Mouse (Mus musculus): ENCODE measurements around the gene Eef2. TPM values are rescaled to one million over a fixed set of nuclear protein-coding genes. Genes with fewer than 3 reads are reported as not detected.

Gene Eef2
- polyA plus RNA-seq, 1 experiment from 2014 or later = 310 TPM

DNA sequence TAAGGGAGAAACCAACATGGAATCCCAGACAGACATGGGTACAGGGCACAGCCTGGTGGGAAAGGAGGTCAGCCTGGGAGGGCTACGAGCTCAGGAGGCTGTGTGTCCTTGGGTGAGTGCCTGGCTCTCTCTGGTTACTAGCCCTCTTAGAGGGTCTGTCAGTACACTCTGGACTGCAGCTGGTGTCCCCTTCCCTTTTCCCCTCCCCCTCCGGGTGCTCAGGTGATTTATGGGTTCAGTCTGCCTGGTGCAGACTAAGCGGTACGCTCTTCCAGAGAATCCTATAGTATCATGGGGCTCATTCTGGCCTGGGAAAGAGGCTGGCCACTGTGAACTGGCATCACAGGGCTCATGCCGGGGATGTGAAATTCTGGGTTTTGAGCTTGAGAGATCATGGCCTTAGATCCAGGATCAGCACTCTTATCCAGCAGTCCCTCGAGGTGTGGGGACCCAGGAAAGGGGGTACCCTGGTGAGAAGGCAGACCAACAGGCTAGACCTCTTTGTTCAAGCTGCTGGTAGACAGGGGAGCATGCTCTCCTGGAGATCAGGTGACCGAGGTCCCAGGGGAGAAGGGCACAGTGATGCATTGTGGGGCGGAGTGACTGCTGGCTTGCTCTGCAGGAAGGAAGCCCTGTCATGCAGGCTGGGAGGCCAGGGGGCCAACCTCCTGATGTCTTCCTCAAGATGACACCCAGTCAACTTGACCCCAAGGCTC lies 14.7 kb upstream of the Eef2 start:
- peak overlapping the region; percentile 11; the same call in 1 of the 2 replicates for H3K27ac ChIP-seq (ENCODE audit: low read depth)
- no peaks in the 10 kb centered on the region for H3K27me3 ChIP-seq (ENCODE audit: insufficient read depth, low read length)
- DNase-seq = peak; percentile 69
- no peaks in the 10 kb centered on the region for H3K9me3 ChIP-seq (ENCODE audit: low read length)
- H3K9ac ChIP-seq (replicated peaks) = no peak overlapping the region
- peaks cover 19% of the 10 kb centered on the region for H3K4me1 ChIP-seq (ENCODE audit: insufficient read depth)
- H3K4me3 ChIP-seq (ENCODE audit: low read depth, low read length) = no peak overlapping the region
- peaks cover 34% of the 10 kb centered on the region for H3K36me3 ChIP-seq (replicated peaks; ENCODE audit: insufficient read depth, low read length)
- ATAC-seq = peak; percentile 50
- WGBS (ENCODE audit: insufficient replicate concordance) = 70% methylated on average over 8 of the region's 8 CpGs
- H3K4me2 ChIP-seq (ENCODE audit: low read depth, low read length) = 0 out of 2 replicates have a peak overlapping the region, but pooled peaks have one; percentile 18
- TF ChIP-seq CTCF (IDR thresholded peaks at IDR 0.05; ENCODE audit: low read depth) (no peak), EP300 (IDR thresholded peaks at IDR 0.05; ENCODE audit: low read depth) (no peak)

DNA sequence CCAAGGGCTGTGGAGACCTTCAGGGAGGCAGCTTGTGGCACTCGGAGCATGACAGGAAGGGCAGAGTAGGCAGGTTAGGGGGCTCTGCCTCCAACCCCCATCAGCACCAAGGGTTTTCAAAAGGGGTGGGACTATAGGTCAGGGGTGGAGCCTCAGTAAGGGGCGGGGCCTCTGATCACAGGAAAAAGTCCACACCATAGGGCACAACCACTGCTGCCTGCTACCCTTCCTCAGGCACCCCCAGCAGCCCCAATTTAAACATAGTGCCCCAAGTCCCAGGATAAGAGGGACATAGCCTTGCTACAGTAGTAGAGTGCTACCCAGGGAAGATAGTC lies 14.1 kb upstream of the Eef2 start:
- H3K4me2 ChIP-seq (ENCODE audit: low read depth, low read length) = 0 out of 2 replicates have a peak overlapping the region, but pooled peaks have one; percentile 18
- no peaks in the 10 kb centered on the region for H3K9me3 ChIP-seq (ENCODE audit: low read length)
- WGBS (ENCODE audit: insufficient replicate concordance) = 16% methylated on average over 1 of the region's 2 CpGs
- 0 out of 2 replicates have a peak overlapping the region, but pooled peaks have one; percentile 11 for H3K27ac ChIP-seq (ENCODE audit: low read depth)
- ATAC-seq (peak; percentile 45), DNase-seq (no peak)
- TF ChIP-seq EP300 (IDR thresholded peaks at IDR 0.05; ENCODE audit: low read depth) (no peak), CTCF (IDR thresholded peaks at IDR 0.05; ENCODE audit: low read depth) (no peak)
- H3K36me3 ChIP-seq (replicated peaks; ENCODE audit: insufficient read depth, low read length) = peaks cover 28% of the 10 kb centered on the region
- H3K9ac ChIP-seq (replicated peaks) = 0 out of 2 replicates have a peak overlapping the region, but pooled peaks have one; percentile 21
- no peaks in the 10 kb centered on the region for H3K27me3 ChIP-seq (ENCODE audit: insufficient read depth, low read length)
- peaks cover 22% of the 10 kb centered on the region for H3K4me1 ChIP-seq (ENCODE audit: insufficient read depth)
- no peak overlapping the region for H3K4me3 ChIP-seq (ENCODE audit: low read depth, low read length)

DNA sequence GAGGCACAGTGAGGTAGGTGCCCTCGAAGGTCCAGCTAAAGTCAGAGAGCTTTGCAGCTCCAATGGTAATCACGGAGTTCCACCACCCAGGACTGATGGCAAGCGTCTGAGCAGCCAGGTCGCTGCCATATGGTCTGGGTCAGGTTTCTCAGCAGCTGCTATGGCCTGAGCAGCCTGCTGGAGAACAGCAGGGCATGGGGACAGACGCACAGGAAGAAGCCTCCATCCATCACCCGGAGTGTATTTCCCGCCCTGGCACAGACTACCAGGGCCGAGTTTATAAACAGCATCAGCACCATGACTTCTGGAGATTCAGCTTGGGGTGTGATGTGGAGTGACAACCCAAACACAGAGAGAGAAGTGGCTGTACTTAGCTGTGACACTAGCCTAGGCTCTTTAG lies 11.3 kb upstream of the Eef2 start:
- Histone ChIP-seq H3K36me3 (replicated peaks; ENCODE audit: insufficient read depth, low read length) (peaks cover 16% of the 10 kb centered on the region; the same call in 1 of the 2 replicates), H3K4me2 (ENCODE audit: low read depth, low read length) (no peak overlapping the region), H3K27ac (ENCODE audit: low read depth) (no peak overlapping the region), H3K27me3 (ENCODE audit: insufficient read depth, low read length) (no peaks in the 10 kb centered on the region), H3K4me3 (ENCODE audit: low read depth, low read length) (no peak overlapping the region), H3K9me3 (ENCODE audit: low read length) (no peaks in the 10 kb centered on the region), H3K4me1 (ENCODE audit: insufficient read depth) (peaks cover 30% of the 10 kb centered on the region), H3K9ac (replicated peaks) (no peak overlapping the region; the same call in 1 of the 2 replicates)
- WGBS (ENCODE audit: insufficient replicate concordance) = 80% methylated on average over 8 of the region's 8 CpGs
- ATAC-seq (no peak), DNase-seq (no peak)
- no peak for TF ChIP-seq CTCF (IDR thresholded peaks at IDR 0.05; ENCODE audit: low read depth)
- no peak for TF ChIP-seq EP300 (IDR thresholded peaks at IDR 0.05; ENCODE audit: low read depth)

DNA sequence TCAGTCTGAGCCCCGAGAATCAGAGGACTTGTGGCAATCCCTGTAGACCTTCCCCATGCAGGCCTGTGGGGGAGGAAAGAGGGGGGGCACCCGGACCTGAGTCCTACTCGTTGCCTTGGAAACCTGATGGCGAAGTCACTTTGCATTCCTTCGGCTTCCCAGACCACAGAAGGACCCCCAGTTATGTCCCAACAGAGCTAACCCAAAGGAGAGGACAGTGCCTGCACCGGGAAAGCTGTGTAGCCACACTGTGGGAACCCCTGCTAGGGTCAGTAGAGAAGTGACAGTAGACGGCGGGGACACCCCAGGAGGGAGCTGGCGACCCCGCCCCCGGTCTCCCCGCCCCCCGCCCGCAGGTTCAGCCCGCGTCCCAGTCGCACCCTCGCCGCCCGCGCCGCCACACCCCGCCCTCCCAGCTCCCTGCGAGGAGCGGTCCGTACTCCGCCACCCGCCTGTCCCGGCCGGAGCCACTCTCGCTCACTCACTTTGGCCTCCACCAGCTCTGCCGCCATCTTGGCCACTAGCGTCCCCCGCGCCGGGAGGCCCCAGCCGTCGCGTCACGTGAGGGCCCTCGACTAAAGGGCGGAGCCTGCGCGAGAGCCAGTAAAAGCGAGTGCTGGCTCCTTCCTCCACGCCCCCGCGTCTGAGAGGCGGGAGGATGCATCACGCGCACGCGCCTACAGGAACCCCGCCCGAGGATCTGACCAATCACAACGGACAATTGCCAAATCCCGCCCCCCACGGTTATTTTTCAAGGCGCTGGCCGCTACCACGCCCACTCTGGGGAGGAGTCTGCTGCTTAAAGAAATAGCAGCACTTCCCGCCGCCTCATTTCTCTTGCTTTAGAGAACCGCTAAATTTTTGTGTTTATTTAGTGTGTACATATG lies 9.0 kb upstream of the Eef2 start, which contains the start of gene Pias4:
Pias4 (minus strand) TSS at position 724 of the 887 bp plus-strand sequence.
- TF ChIP-seq EP300 (IDR thresholded peaks at IDR 0.05; ENCODE audit: low read depth) (no peak), CTCF (IDR thresholded peaks at IDR 0.05; ENCODE audit: low read depth) (no peak)
- H3K27ac ChIP-seq (ENCODE audit: low read depth) = peak within 1 kb of the TSS; percentile 88
- peak within 1 kb of the TSS; percentile 91 for H3K4me2 ChIP-seq (ENCODE audit: low read depth, low read length)
- H3K27me3 ChIP-seq (ENCODE audit: insufficient read depth, low read length) = no peaks in the 10 kb centered on the region
- no peaks in the 10 kb centered on the region for H3K9me3 ChIP-seq (ENCODE audit: low read length)
- peak; percentile 91 for ATAC-seq
- peak within 1 kb of the TSS; percentile 86 for H3K9ac ChIP-seq (replicated peaks)
- DNase-seq = peak; percentile 100
- H3K4me1 ChIP-seq (ENCODE audit: insufficient read depth) = peaks cover 20% of the 10 kb centered on the region
- peaks cover 11% of the 10 kb centered on the region; the same call in 1 of the 2 replicates for H3K36me3 ChIP-seq (replicated peaks; ENCODE audit: insufficient read depth, low read length)
- 2% methylated on average over 59 of the region's 64 CpGs for WGBS (ENCODE audit: insufficient replicate concordance)
- H3K4me3 ChIP-seq (ENCODE audit: low read depth, low read length) = peak within 1 kb of the TSS; percentile 83

DNA sequence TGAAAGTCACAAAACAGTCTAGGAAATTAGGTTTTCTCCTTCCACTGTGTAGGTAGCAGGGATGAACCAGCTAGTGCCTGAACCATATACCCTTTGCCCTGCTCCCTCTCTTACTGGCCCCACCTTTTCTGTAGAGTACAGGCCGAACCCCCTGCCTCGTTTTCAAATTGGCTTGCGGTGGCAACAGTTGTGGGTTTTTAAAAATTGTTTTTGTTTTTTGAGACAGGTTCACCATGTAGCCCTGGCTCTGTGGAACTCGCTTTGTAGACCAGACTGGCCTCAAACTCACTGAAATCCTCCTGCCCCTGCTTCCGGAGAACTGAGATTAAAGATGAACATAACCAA lies 8.4 kb upstream of the Eef2 start:
- peak overlapping the region; percentile 88 for H3K27ac ChIP-seq (ENCODE audit: low read depth)
- 6% methylated on average over 5 of the region's 5 CpGs for WGBS (ENCODE audit: insufficient replicate concordance)
- TF ChIP-seq CTCF (IDR thresholded peaks at IDR 0.05; ENCODE audit: low read depth) = no peak
- no peak for TF ChIP-seq EP300 (IDR thresholded peaks at IDR 0.05; ENCODE audit: low read depth)
- H3K9ac ChIP-seq (replicated peaks) = peak overlapping the region; percentile 41
- peak overlapping the region; percentile 91 for H3K4me2 ChIP-seq (ENCODE audit: low read depth, low read length)
- peak overlapping the region; percentile 83 for H3K4me3 ChIP-seq (ENCODE audit: low read depth, low read length)
- H3K4me1 ChIP-seq (ENCODE audit: insufficient read depth) = peaks cover 16% of the 10 kb centered on the region
- no peaks in the 10 kb centered on the region for H3K9me3 ChIP-seq (ENCODE audit: low read length)
- peak; percentile 59 for ATAC-seq
- H3K36me3 ChIP-seq (replicated peaks; ENCODE audit: insufficient read depth, low read length) = peaks cover 11% of the 10 kb centered on the region; the same call in 1 of the 2 replicates
- DNase-seq = peak; percentile 61
- no peaks in the 10 kb centered on the region for H3K27me3 ChIP-seq (ENCODE audit: insufficient read depth, low read length)

Data from liver, postnatal 0 days (tissue).